Mouse (Mus musculus) ES-Bruce4 (cell line): ENCODE measurements around the gene Abcb10. TPM values are rescaled to one million over a fixed set of nuclear protein-coding genes. Genes with fewer than 3 reads are reported as not detected.
A peak's percentile ranks its signal among the peaks of the same experiment; 100 is the strongest.
"Not testable (repeated sequence)": the region's sequence is repeated elsewhere in the genome, so short reads cannot be mapped to it uniquely, and the experiment has no call there.

ENCODE experiments used
- H3K27ac ChIP-seq: 2 replicates; pipeline ENCODE4 v1.5.1; 2012; ENCODE audit warnings: low read length, inconsistent platforms; ENCODE audit not compliant: insufficient read depth
- H3K27me3 ChIP-seq: 2 replicates; pipeline ENCODE4 v1.6.1; 2012; ENCODE audit warnings: mild to moderate bottlenecking, low read length, inconsistent platforms; ENCODE audit not compliant: control insufficient read depth, poor library complexity, insufficient read depth, severe bottlenecking
- H3K36me3 ChIP-seq: 2 replicates; pipeline ENCODE4 v1.6.1; 2012; ENCODE audit warnings: inconsistent platforms, mild to moderate bottlenecking, low read length, moderate library complexity; ENCODE audit not compliant: control insufficient read depth, poor library complexity, insufficient read depth, severe bottlenecking
- H3K4me1 ChIP-seq: one replicate; pipeline ENCODE4 v1.8.1; 2011; ENCODE audit warnings: low read length; ENCODE audit not compliant: control insufficient read depth, insufficient read depth
- H3K4me3 ChIP-seq: 2 replicates; pipeline ENCODE4 v1.5.1; 2011; ENCODE audit warnings: low read depth, mild to moderate bottlenecking, low read length
- H3K9ac ChIP-seq: 2 replicates; pipeline ENCODE4 v1.6.1; 2012; ENCODE audit warnings: low read depth, mild to moderate bottlenecking, inconsistent platforms; ENCODE audit not compliant: poor library complexity, severe bottlenecking
- H3K9me3 ChIP-seq: replicated peaks from 2 replicates; pipeline ENCODE4 v1.6.1; 2012; ENCODE audit warnings: mild to moderate bottlenecking, low read length, inconsistent platforms; ENCODE audit not compliant: control insufficient read depth, poor library complexity, insufficient read depth, severe bottlenecking
- CTCF ChIP-seq: IDR thresholded peaks from one replicate; pipeline ENCODE4 v1.8.1; 2011; ENCODE audit warnings: low read depth, low read length
- EP300 ChIP-seq: IDR thresholded peaks from 2 replicates; pipeline ENCODE4 v1.6.1; 2011; ENCODE audit warnings: low read depth, low read length; ENCODE audit not compliant: insufficient read depth
- POLR2A ChIP-seq: IDR thresholded peaks from one replicate; pipeline ENCODE4 v1.8.1; 2011; ENCODE audit warnings: low read length; ENCODE audit not compliant: insufficient read depth
- polyA plus RNA-seq: library from polyadenylated mRNA; stranded (reverse); fragments of >200 nt; gene quantifications from 2 replicates; pipeline ENCODE4 v1.2.4, GENCODE M21; 2011; ENCODE audit warnings: low read depth; ENCODE audit not compliant: missing spikeins, insufficient read depth, insufficient read length

Gene Abcb10
- 19.1 and 20.3 TPM in 2 replicates for polyA plus RNA-seq

DNA sequence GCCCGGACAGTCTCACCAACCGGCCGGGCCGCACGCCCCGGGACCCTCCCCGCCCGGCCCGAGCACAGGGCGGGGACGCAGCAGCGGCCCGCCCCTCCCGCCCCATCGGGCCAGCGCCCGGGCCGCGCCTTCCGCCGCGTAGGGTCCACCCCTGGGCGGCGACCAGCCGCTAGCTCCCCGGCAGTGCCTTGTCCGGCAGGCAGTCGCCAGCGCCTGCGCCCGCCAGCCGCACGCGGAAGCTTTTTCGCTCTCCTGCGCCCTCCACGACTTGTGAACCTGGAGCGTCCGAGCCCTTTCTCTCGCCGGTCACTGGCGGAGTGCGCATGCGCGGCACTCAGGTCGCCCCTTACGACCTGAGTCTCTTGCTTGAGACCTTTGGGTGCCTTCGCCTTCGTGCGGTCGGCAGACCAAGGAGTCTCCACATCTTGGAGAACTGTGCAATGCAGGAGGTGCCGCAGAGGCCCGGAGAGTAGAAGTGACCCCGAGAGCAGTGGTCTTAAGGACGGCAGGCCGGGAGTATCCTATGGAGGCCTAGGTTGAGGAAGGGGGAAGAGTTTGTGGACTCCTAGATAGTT lies at the start of gene Abcb10:
Abcb10 (minus strand) TSS at position 297 of the 575 bp plus-strand sequence.
- Histone ChIP-seq H3K27me3 (no peaks in the 10 kb centered on the region), H3K9ac (peak within 1 kb of the TSS; percentile 82), H3K27ac (peak within 1 kb of the TSS; percentile 79), H3K4me1 (no peaks in the 10 kb centered on the region), H3K9me3 (no peaks in the 10 kb centered on the region), H3K36me3 (no peaks in the 10 kb centered on the region), H3K4me3 (peak within 1 kb of the TSS; percentile 78)
- TF ChIP-seq POLR2A = peak; percentile 82
- no peak for TF ChIP-seq CTCF
- TF ChIP-seq EP300 = peak; percentile 27; the same call in 1 of the 2 replicates

DNA sequence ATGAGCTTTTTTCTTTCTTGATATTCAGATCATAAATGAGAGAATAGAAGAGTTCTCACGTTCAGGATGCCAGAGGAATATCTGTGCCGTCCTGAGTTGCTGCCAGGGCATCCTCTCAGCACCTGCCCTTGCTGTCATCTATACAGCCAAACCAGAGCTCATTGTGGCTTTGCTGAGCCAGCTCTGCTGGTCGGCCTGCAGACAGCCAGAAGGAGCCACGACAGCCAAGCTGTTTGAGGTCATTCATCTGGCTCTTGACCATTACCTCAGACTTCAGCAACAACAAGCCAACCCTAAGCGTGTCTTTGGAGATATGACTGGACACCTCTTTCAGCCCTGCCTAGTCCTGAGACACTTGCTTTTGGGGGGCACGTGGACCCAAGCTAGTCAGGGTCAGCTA lies 44.9 kb upstream of the Abcb10 start:
- H3K9me3 ChIP-seq = no peaks in the 10 kb centered on the region
- peaks cover 91% of the 10 kb centered on the region for H3K36me3 ChIP-seq
- TF ChIP-seq EP300 = no peak
- no peak for TF ChIP-seq POLR2A
- no peak for TF ChIP-seq CTCF

DNA sequence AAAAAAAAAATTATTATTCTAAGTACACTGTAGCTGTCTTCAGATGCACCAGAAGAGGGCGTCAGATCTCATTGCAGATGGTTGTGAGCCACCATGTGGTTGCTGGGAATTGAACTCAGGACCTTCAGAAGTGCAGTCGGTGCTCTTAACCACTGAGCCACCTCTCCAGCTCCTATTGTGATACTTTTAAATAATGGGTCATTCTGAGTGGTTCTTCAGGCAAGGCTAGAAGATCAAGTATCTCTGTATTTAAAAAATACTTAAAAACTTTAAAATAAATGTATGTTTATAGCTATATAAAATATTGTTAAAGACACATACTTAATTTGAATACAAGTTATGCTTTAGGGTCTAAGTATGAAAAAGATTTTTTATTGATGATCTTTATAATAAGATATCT lies 43.3 kb upstream of the Abcb10 start:
- TF ChIP-seq CTCF = peak; percentile 3
- H3K27me3 ChIP-seq, H3K4me1 ChIP-seq, H3K4me3 ChIP-seq, H3K9ac ChIP-seq, H3K27ac ChIP-seq, H3K9me3 ChIP-seq: not testable (repeated sequence)
- H3K36me3 ChIP-seq = peaks cover 83% of the 10 kb centered on the region

More for the DNA sequence above, 44.9 kb upstream of the Abcb10 start:
- Histone ChIP-seq H3K27ac (no peak overlapping the region), H3K9ac (no peak overlapping the region), H3K4me3 (no peak overlapping the region), H3K4me1 (peaks cover 1% of the 10 kb centered on the region), H3K27me3 (no peaks in the 10 kb centered on the region)

DNA sequence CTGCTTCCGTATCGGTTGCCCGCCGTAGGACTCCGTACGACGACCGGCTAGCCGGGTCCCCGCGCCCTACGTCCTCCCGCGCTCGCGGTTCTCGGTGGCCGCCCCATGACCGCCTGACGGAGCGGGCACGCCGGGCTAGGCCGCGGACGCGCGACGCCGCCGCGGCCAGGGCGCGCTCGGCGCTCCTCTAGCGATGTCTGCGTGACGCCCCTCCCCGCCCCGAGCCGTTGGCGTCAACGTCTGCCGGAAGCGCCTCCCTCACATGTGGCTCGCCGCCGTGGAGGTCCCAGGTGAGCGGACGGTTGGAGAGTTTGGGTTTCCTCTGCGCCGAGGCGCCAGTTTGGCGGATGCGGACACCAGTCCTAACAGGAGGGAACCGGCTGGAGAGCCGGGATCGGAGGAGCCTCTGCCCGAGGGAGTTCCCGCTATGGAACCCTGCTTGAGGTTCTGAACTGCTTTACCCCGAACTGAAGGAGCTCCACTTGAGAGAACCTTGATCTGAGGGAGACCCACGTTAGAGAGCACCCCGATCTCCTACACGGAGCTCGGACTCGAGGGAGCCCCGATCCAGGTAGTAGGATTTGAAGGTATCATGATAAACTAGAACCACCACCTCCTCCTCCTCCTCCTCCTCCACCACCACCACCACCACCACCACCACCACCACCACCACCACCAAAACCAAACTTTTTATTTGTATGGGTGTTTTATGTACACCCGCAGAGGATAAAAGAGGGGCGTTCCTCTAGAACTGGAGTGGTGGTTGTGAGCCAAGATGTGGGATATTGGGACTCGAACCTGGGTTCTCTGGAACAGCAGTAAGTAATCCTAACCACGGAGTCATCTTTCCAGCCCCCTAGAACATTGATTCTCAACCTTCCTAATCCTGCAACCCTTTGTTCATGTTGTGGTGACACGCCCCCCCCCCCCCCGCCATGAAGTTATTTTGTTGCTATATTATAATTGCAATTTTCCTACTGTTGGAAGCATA lies 38.6 kb upstream of the Abcb10 start, which contains the start of the genes Taf5l and Urb2:
Taf5l (minus strand) TSS at position 161 of the 991 bp plus-strand sequence.
Urb2 (plus strand) TSS at position 272 of the 991 bp plus-strand sequence.
- TF ChIP-seq EP300 = peak; percentile 74; the same call in 1 of the 2 replicates
- TF ChIP-seq CTCF = no peak
- Histone ChIP-seq H3K36me3 (peaks cover 37% of the 10 kb centered on the region), H3K27ac (peak within 1 kb of the TSS; percentile 87), H3K4me3 (peak within 1 kb of the TSS; percentile 100), H3K9ac (peak within 1 kb of the TSS; percentile 88), H3K9me3 (no peaks in the 10 kb centered on the region), H3K4me1 (peaks cover 3% of the 10 kb centered on the region), H3K27me3 (no peaks in the 10 kb centered on the region)

DNA sequence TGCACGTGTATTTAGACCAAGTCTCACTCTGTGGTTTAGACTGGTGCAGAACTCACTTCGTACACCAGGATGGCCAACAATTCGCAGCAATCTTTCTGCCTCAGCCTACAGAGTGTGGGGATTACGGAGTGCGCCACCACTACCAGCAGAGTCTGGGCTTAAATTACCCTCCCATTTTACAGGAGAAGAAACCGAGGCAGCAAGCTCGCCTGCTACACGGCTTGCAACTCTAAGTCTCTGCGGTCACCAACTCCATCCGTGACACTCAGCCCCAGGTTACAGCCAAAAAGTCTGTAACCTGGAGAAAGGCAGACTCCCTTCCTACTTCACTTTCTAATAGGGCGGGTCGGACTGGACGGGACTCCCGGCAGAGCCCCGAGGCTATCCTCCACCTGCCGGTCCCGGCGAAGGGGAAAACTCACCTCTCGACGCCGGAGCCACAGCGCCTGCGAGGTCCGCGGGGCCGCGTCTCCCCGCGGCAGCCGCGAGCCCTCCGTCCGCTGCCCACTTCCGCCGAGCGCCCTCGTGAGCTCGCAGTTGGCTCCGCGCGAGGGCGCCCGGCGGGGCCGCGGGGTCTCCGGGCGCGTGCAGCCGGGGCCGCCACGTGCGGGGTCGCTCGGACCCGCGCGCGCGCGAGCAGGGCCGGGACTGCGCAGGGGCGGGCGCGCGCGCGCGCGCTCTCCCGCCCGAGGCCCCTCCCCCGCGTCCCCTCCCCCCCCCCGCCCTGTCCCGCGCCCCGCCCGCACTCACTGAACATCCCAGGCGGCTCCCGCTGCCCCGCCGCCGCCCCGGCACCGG lies 37.7 kb upstream of the Abcb10 start:
- Histone ChIP-seq H3K36me3 (peaks cover 32% of the 10 kb centered on the region), H3K27ac (peak overlapping the region; percentile 64), H3K9me3 (no peaks in the 10 kb centered on the region), H3K27me3 (no peaks in the 10 kb centered on the region), H3K9ac (peak overlapping the region; percentile 88), H3K4me1 (peaks cover 3% of the 10 kb centered on the region), H3K4me3 (peak overlapping the region; percentile 85)
- TF ChIP-seq EP300 = no peak
- no peak for TF ChIP-seq POLR2A
- no peak for TF ChIP-seq CTCF
